Mouse (Mus musculus) neural tube, embryonic 11.5 days (tissue): ENCODE data around the gene Epsti1. TPM values are rescaled to one million over a fixed set of nuclear protein-coding genes. Genes with fewer than 3 reads are reported as not detected.

Source experiments
- ATAC-seq: fragments of 200-750 bp; cut with Nextera tagmentation; 2 replicates; pipeline ENCODE4 v1.8.0; 2017; ENCODE audit warnings: moderate number of reproducible peaks, mild to moderate bottlenecking, moderate TSS enrichment, moderate library complexity; ENCODE audit not compliant: insufficient read depth, low FRiP score, low TSS enrichment
- DNase-seq: peaks from one replicate; pipeline ENCODE4 v3.0.0-alpha.2; 2015; ENCODE audit warnings: low spot score
- H3K27ac ChIP-seq: fragments of 300-500 bp; sonication (generic); 2 replicates; pipeline ENCODE4 v1.5.1; 2014; ENCODE audit warnings: low read depth, mild to moderate bottlenecking, low read length
- H3K27me3 ChIP-seq: fragments of 300-500 bp; sonication (generic); 2 replicates; pipeline ENCODE4 v1.6.1; 2014; ENCODE audit warnings: mild to moderate bottlenecking, low read length, mixed read lengths; ENCODE audit not compliant: control insufficient read depth, insufficient read depth
- H3K36me3 ChIP-seq: fragments of 300-500 bp; sonication (generic); 2 replicates; pipeline ENCODE4 v1.6.1; 2014; ENCODE audit warnings: mild to moderate bottlenecking, low read length, moderate library complexity, mixed read lengths; ENCODE audit not compliant: control insufficient read depth, insufficient read depth
- H3K4me1 ChIP-seq: fragments of 300-500 bp; sonication (generic); 2 replicates; pipeline ENCODE4 v1.6.1; 2014; ENCODE audit warnings: low read length, mixed read lengths; ENCODE audit not compliant: control insufficient read depth, insufficient read depth
- H3K4me2 ChIP-seq: fragments of 300-500 bp; sonication (generic); 2 replicates; pipeline ENCODE4 v1.6.1; 2014; ENCODE audit warnings: low read depth, mild to moderate bottlenecking, moderate library complexity
- H3K4me3 ChIP-seq: fragments of 300-500 bp; sonication (generic); 2 replicates; pipeline ENCODE4 v1.5.1; 2014; ENCODE audit warnings: low read depth, low read length
- H3K9ac ChIP-seq: fragments of 300-500 bp; sonication (generic); 2 replicates; pipeline ENCODE4 v1.6.1; 2014; ENCODE audit warnings: mild to moderate bottlenecking, low read length
- H3K9me3 ChIP-seq: fragments of 300-500 bp; sonication (generic); 2 replicates; pipeline ENCODE4 v1.6.1; 2016; ENCODE audit warnings: low read length; ENCODE audit not compliant: control insufficient read depth
- WGBS: fragments of 180-500 bp; shearing (Covaris S2); extraction: QIAGEN DNeasy Blood & Tissue Kit; methylation state at CpG from one replicate; pipeline ENCODE4 v1.1.7; 2014; 5-methylcytosine and 5-hydroxymethylcytosine counted together
- polyA plus RNA-seq: library from polyadenylated mRNA; unstranded; fragments of >200 nt; fragmentation: Nextera tagmentation; extraction: Ambion mirVana; gene quantifications from 2 replicates; pipeline ENCODE4 v1.2.1, GENCODE M21; 2014

Gene Epsti1
- polyA plus RNA-seq, 1 experiment from 2014 or later = not detected

GRCm38 (mm10) chr14:78048674-78049073 lies 144.6 kb downstream of the Epsti1 start:
- WGBS = 85% methylated on average over 4 of the region's 4 CpGs
- no peaks in the 10 kb centered on the region for H3K36me3 ChIP-seq
- H3K27me3 ChIP-seq = no peaks in the 10 kb centered on the region

More at GRCm38 (mm10) chr14:78048674-78049073, 144.6 kb downstream of the Epsti1 start:
- ATAC-seq (no peak), DNase-seq (no peak)
- Histone ChIP-seq H3K4me1 (no peaks in the 10 kb centered on the region), H3K9me3 (no peaks in the 10 kb centered on the region), H3K27ac (no peak overlapping the region), H3K4me3 (no peak overlapping the region), H3K4me2 (no peak overlapping the region), H3K9ac (no peak overlapping the region)

Other genes starting within 250 kb of the Epsti1 start
- 103 TPM in 2 replicates for gene Dnajc15, start 29.1 kb upstream of the Epsti1 start, polyA plus RNA-seq
- gene Fam216b, start 184.8 kb downstream of the Epsti1 start, polyA plus RNA-seq = not detected in 2 replicates